In the genomic region with DNA sequence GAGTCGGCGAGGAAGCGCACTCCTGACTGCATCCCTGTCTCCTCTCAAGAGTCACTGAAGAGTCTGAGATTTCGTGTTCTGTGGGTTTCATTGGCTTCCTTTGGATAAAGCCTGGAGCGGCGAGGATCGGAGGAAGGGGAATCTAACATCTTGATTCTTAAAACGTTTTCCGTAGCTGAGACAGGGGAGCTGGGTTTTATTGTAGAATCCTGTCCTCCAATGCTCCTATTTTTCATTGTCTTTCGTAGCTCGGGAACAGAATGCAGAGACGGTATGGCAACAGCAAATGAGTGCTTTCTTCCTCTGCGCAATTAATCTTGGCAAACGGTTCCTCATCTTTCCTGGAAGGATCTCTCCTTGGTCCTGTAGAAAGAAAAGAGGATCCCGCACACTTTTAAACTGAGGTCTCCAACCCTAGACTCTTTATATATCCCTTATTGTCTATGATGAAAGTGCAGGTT, we compare ENCODE assay signal across 9 mouse cellular contexts. TPM values are rescaled to one million over a fixed set of nuclear protein-coding genes. Genes with fewer than 3 reads are reported as not detected.
DNase-seq lines count a peak whose midpoint lies in the region; ATAC-seq and TF ChIP-seq lines count a peak whose summit lies in the region.
"Had no signal": no experiment of that assay in that cellular context is flagged by ENCODE, and none has a peak within 500 bp of the region (broad histone marks: within the 10 kb centered on the region; RNA-seq: fewer than 3 reads in every experiment).

No protein-coding gene starts in this region.

- H3K36me3 ChIP-seq in heart, embryonic 12.5 days, result no peaks in the 10 kb centered on the region
- H3K36me3 ChIP-seq in ES-E14 (ENCODE audit: control insufficient read depth, insufficient read depth, low read length, poor library complexity, severe bottlenecking), result no peaks in the 10 kb centered on the region
- no peaks in the 10 kb centered on the region for H3K36me3 ChIP-seq in embryonic facial prominence, embryonic 15.5 days
- no peaks in the 10 kb centered on the region for H3K36me3 ChIP-seq in limb, embryonic 14.5 days (ENCODE audit: control insufficient read depth, insufficient read depth, low read length)
- no peaks in the 10 kb centered on the region for H3K36me3 ChIP-seq in stomach, embryonic 14.5 days (ENCODE audit: control insufficient read depth, insufficient read depth, low read length)

- no peak overlapping the region for H3K27ac ChIP-seq in heart, embryonic 12.5 days (ENCODE audit: poor library complexity, severe bottlenecking)
- H3K27ac ChIP-seq in ES-E14 (ENCODE audit: insufficient read depth, low read depth, low read length, poor library complexity, severe bottlenecking), result no peak overlapping the region
- H3K27ac ChIP-seq in embryonic facial prominence, embryonic 15.5 days (replicated peaks), result no peak overlapping the region
- H3K27ac ChIP-seq in limb, embryonic 14.5 days (replicated peaks; ENCODE audit: low read depth, low read length), result no peak overlapping the region
- no peak overlapping the region for H3K27ac ChIP-seq in stomach, embryonic 14.5 days (ENCODE audit: low read length)

- under 1% methylated on average over 15 of the region's 15 CpGs for WGBS in heart, embryonic 12.5 days
- under 1% methylated on average over 15 of the region's 15 CpGs for WGBS in embryonic facial prominence, embryonic 15.5 days
- WGBS in limb, embryonic 14.5 days, result 1% methylated on average over 15 of the region's 15 CpGs
- 2% methylated on average over 15 of the region's 15 CpGs for WGBS in stomach, embryonic 14.5 days

- no peak for DNase-seq in heart, adult 8-10 months (ENCODE audit: low spot score)
- DNase-seq in ES-E14 (ENCODE audit: low read depth, low spot score), result no peak
- peak; percentile 22 for DNase-seq in limb, embryonic 14.5 days (ENCODE audit: low spot score)
- no peak for DNase-seq in kidney, postnatal 10 days

- TF ChIP-seq POLR2A in limb, embryonic 14.5 days (IDR thresholded peaks at IDR 0.05; ENCODE audit: borderline replicate concordance, extremely low read depth, insufficient read depth, insufficient read length), result no peak

- no peak for ATAC-seq in heart, embryonic 12.5 days (ENCODE audit: insufficient number of reproducible peaks, low FRiP score)
- no peak for ATAC-seq in embryonic facial prominence, embryonic 15.5 days (ENCODE audit: insufficient number of reproducible peaks, low FRiP score, low TSS enrichment, low read depth)
- peak; percentile 25; the same call in 1 of the 2 replicates for ATAC-seq in limb, embryonic 14.5 days (ENCODE audit: low FRiP score, low read depth)
- ATAC-seq in stomach, embryonic 14.5 days (ENCODE audit: insufficient number of reproducible peaks, insufficient read depth, low FRiP score, low read depth), result no peak
- ATAC-seq in megakaryocyte-erythroid progenitor cell, adult 5-6 weeks (replicated peaks; ENCODE audit: low FRiP score, low TSS enrichment, poor library complexity, severe bottlenecking), result no peak

- peaks cover 9% of the 10 kb centered on the region; the same call in 1 of the 2 replicates for H3K4me1 ChIP-seq in heart, embryonic 12.5 days (replicated peaks)
- H3K4me1 ChIP-seq in ES-E14 (ENCODE audit: control insufficient read depth in 2 of 2, insufficient read depth in 2 of 2, low read length in 2 of 2, poor library complexity in 1 of 2), result peaks cover 0 to 10% of the 10 kb centered on the region in 2 experiments; a peak in 1 of 4 replicates
- peaks cover 10% of the 10 kb centered on the region for H3K4me1 ChIP-seq in embryonic facial prominence, embryonic 15.5 days
- H3K4me1 ChIP-seq in limb, embryonic 14.5 days (ENCODE audit: control insufficient read depth, insufficient read depth, low read length), result 0 out of 2 replicates have a peak, but pooled peaks cover 7% of the 10 kb centered on the region
- H3K4me1 ChIP-seq in stomach, embryonic 14.5 days (ENCODE audit: control insufficient read depth, insufficient read depth, low read length), result 0 out of 2 replicates have a peak, but pooled peaks cover 6% of the 10 kb centered on the region

- H3K4me3 ChIP-seq in heart, embryonic 12.5 days, result peak overlapping the region; percentile 49
- H3K4me3 ChIP-seq in ES-E14 (ENCODE audit: insufficient read depth in 1 of 2, low read depth in 1 of 2, low read length in 2 of 2, poor library complexity in 1 of 2, severe bottlenecking in 1 of 2), result peak overlapping the region; percentile 46 to 73
- peak overlapping the region; percentile 44 for H3K4me3 ChIP-seq in embryonic facial prominence, embryonic 15.5 days (replicated peaks)
- peak overlapping the region; percentile 39 for H3K4me3 ChIP-seq in limb, embryonic 14.5 days (replicated peaks; ENCODE audit: low read length)
- H3K4me3 ChIP-seq in stomach, embryonic 14.5 days (ENCODE audit: low read depth, low read length), result peak overlapping the region; percentile 38

- H3K9me3 ChIP-seq in heart, embryonic 12.5 days (replicated peaks), result no peaks in the 10 kb centered on the region
- H3K9me3 ChIP-seq in ES-E14 (ENCODE audit: control insufficient read depth, insufficient read depth, low read depth, low read length), result no peaks in the 10 kb centered on the region
- H3K9me3 ChIP-seq in embryonic facial prominence, embryonic 15.5 days (replicated peaks), result no peaks in the 10 kb centered on the region
- H3K9me3 ChIP-seq in limb, embryonic 14.5 days (ENCODE audit: control insufficient read depth, low read length), result no peaks in the 10 kb centered on the region
- H3K9me3 ChIP-seq in stomach, embryonic 14.5 days (ENCODE audit: control insufficient read depth, low read depth, low read length), result no peaks in the 10 kb centered on the region

- peaks cover 37% of the 10 kb centered on the region for H3K27me3 ChIP-seq in heart, embryonic 12.5 days (replicated peaks)
- H3K27me3 ChIP-seq in embryonic facial prominence, embryonic 15.5 days, result no peaks in the 10 kb centered on the region; the same call in 1 of the 2 replicates
- H3K27me3 ChIP-seq in limb, embryonic 14.5 days (ENCODE audit: control insufficient read depth, insufficient read depth, low read length), result peaks cover 9% of the 10 kb centered on the region; the same call in 1 of the 2 replicates
- H3K27me3 ChIP-seq in stomach, embryonic 14.5 days (ENCODE audit: control insufficient read depth, insufficient read depth, low read length), result no peaks in the 10 kb centered on the region

- peak overlapping the region; percentile 79 for H3K4me2 ChIP-seq in heart, embryonic 12.5 days
- H3K4me2 ChIP-seq in embryonic facial prominence, embryonic 15.5 days (replicated peaks), result peak overlapping the region; percentile 60
- peak overlapping the region; percentile 47 for H3K4me2 ChIP-seq in limb, embryonic 14.5 days (replicated peaks; ENCODE audit: low read depth, low read length, severe bottlenecking)
- H3K4me2 ChIP-seq in stomach, embryonic 14.5 days (replicated peaks; ENCODE audit: low read depth, low read length), result peak overlapping the region; percentile 60

- in situ Hi-C loops in ES-E14 (cut with MboI; ENCODE audit: low sequenced_read_pairs in 2 of 2, unreplicated experiment in 2 of 2), result loop anchor here in 1 of 2 experiments (25.0 kb wide), 2 partner anchors 678 to 753 kb away; a partner anchor contains a TSS

- peak overlapping the region; percentile 47; the same call in 1 of the 2 replicates for H3K9ac ChIP-seq in heart, embryonic 12.5 days
- peak overlapping the region; percentile 40; the same call in 1 of the 2 replicates for H3K9ac ChIP-seq in ES-E14 (ENCODE audit: insufficient read depth, low read depth, low read length, poor library complexity, severe bottlenecking)
- H3K9ac ChIP-seq in embryonic facial prominence, embryonic 15.5 days, result 0 out of 2 replicates have a peak overlapping the region, but pooled peaks have one; percentile 12
- H3K9ac ChIP-seq in limb, embryonic 14.5 days (ENCODE audit: low read depth, low read length, severe bottlenecking), result peak overlapping the region; percentile 22; the same call in 1 of the 2 replicates
- no peak overlapping the region for H3K9ac ChIP-seq in stomach, embryonic 14.5 days (replicated peaks; ENCODE audit: low read depth, low read length)

TF ChIP-seq in ES-E14, 5 proteins besides CTCF, POLR2A, EP300 and RAD21:
- no peak for TF ChIP-seq ZC3H11A (IDR thresholded peaks at IDR 0.05; ENCODE audit: borderline replicate concordance, low read depth, low read length)
- TF ChIP-seq MAFK (IDR thresholded peaks at IDR 0.05; ENCODE audit: insufficient read depth, low read depth, low read length), result no peak
- TF ChIP-seq ZNF384 (IDR thresholded peaks at IDR 0.05; ENCODE audit: low read depth, low read length), result no peak
- no peak for TF ChIP-seq CHD2 (IDR thresholded peaks at IDR 0.05; ENCODE audit: low read depth, low read length)
- TF ChIP-seq HCFC1 (IDR thresholded peaks at IDR 0.05; ENCODE audit: borderline replicate concordance, insufficient read depth, low read length), result no peak

RNA-seq across cellular contexts. Expression of a gene that starts 33.3 kb away (rescaled TPM):
- not detected in 2 replicates for polyA plus RNA-seq in heart, embryonic 12.5 days (2016; fragmentation: Nextera tagmentation; extraction: Ambion mirVana)
- not detected for total RNA-seq in heart, adult 8-10 months (2022)
- not detected in 2 replicates for total RNA-seq in ES-E14 (2012; rRNA removed)
- polyA plus RNA-seq in embryonic facial prominence, embryonic 15.5 days (2015; fragmentation: Nextera tagmentation; extraction: Ambion mirVana), result not detected in 2 replicates
- 0.05 and 0.29 TPM in 2 replicates for polyA plus RNA-seq in limb, embryonic 14.5 days (2012; rRNA removed)
- not detected in 2 replicates for polyA plus RNA-seq in limb, embryonic 14.5 days (2014; fragmentation: Nextera tagmentation; extraction: Ambion mirVana)
- polyA plus RNA-seq in stomach, embryonic 14.5 days (2014; fragmentation: Nextera tagmentation; extraction: Ambion mirVana), result not detected in 2 replicates
- not detected in 2 replicates for total RNA-seq in megakaryocyte-erythroid progenitor cell, adult 5-6 weeks (2014; fragmentation: Nextera tagmentation)
- not detected in 2 replicates for total RNA-seq in megakaryocyte-erythroid progenitor cell, adult 5-6 weeks (2017)

RNA-seq across cellular contexts. Expression of a gene that starts 52.7 kb away (rescaled TPM):
- polyA plus RNA-seq in heart, embryonic 12.5 days (2016; fragmentation: Nextera tagmentation; extraction: Ambion mirVana), result not detected in 2 replicates
- not detected for total RNA-seq in heart, adult 8-10 months (2022)
- 2.1 and 2.2 TPM in 2 replicates for total RNA-seq in ES-E14 (2012; rRNA removed)
- polyA plus RNA-seq in embryonic facial prominence, embryonic 15.5 days (2015; fragmentation: Nextera tagmentation; extraction: Ambion mirVana), result not detected in 2 replicates
- polyA plus RNA-seq in limb, embryonic 14.5 days (2012; rRNA removed), result 0.19 and 0.27 TPM in 2 replicates
- polyA plus RNA-seq in limb, embryonic 14.5 days (2014; fragmentation: Nextera tagmentation; extraction: Ambion mirVana), result 0.35 and 0.63 TPM in 2 replicates
- polyA plus RNA-seq in stomach, embryonic 14.5 days (2014; fragmentation: Nextera tagmentation; extraction: Ambion mirVana), result not detected in 2 replicates
- total RNA-seq in megakaryocyte-erythroid progenitor cell, adult 5-6 weeks (2014; fragmentation: Nextera tagmentation), result not detected in 2 replicates
- not detected in 2 replicates for total RNA-seq in megakaryocyte-erythroid progenitor cell, adult 5-6 weeks (2017)
- polyA plus RNA-seq: large intestine, adult 2 months had no signal
